Mouse (Mus musculus) hindbrain, embryonic 12.5 days (tissue): ENCODE measurements around the gene Syvn1. TPM values are rescaled to one million over a fixed set of nuclear protein-coding genes. Genes with fewer than 3 reads are reported as not detected.

Source experiments
- ATAC-seq: fragments of 200-750 bp; cut with Nextera tagmentation; 2 replicates; pipeline ENCODE4 v1.8.0; 2017; ENCODE audit warnings: moderate TSS enrichment; ENCODE audit not compliant: low FRiP score
- H3K27ac ChIP-seq: fragments of 300-500 bp; sonication (generic); 2 replicates; pipeline ENCODE4 v1.5.1; 2016; ENCODE audit warnings: mild to moderate bottlenecking
- H3K27me3 ChIP-seq: fragments of 300-500 bp; sonication (generic); 2 replicates; pipeline ENCODE4 v1.6.1; 2016; ENCODE audit warnings: mild to moderate bottlenecking
- H3K36me3 ChIP-seq: fragments of 300-500 bp; sonication (generic); 2 replicates; pipeline ENCODE4 v1.6.1; 2016; ENCODE audit warnings: mild to moderate bottlenecking
- H3K4me1 ChIP-seq: fragments of 300-500 bp; sonication (generic); 2 replicates; pipeline ENCODE4 v1.6.1; 2016
- H3K4me2 ChIP-seq: fragments of 300-500 bp; sonication (generic); replicated peaks from 2 replicates; pipeline ENCODE4 v1.6.1; 2016; ENCODE audit warnings: mild to moderate bottlenecking
- H3K4me3 ChIP-seq: fragments of 300-500 bp; sonication (generic); 2 replicates; pipeline ENCODE4 v1.5.1; 2016; ENCODE audit warnings: mild to moderate bottlenecking
- H3K9ac ChIP-seq: fragments of 300-500 bp; sonication (generic); 2 replicates; pipeline ENCODE4 v1.6.1; 2016; ENCODE audit warnings: mild to moderate bottlenecking, moderate library complexity
- H3K9me3 ChIP-seq: fragments of 300-500 bp; sonication (generic); replicated peaks from 2 replicates; pipeline ENCODE4 v1.6.1; 2016; ENCODE audit warnings: mild to moderate bottlenecking
- WGBS: fragments of 180-500 bp; shearing (Covaris S2); methylation state at CpG from one replicate; pipeline ENCODE4 v1.1.7; 2016; 5-methylcytosine and 5-hydroxymethylcytosine counted together
- polyA plus RNA-seq: library from polyadenylated mRNA; unstranded; fragments of >200 nt; fragmentation: Nextera tagmentation; extraction: Ambion mirVana; gene quantifications from 2 replicates; pipeline ENCODE4 v1.2.1, GENCODE M21; 2016

The Syvn1 gene
- polyA plus RNA-seq, 1 experiment from 2014 or later: 31.7 TPM

GRCm38 (mm10) chr19:6061641-6062302, 15.4 kb downstream of the Syvn1 start:
- peak overlapping the region; percentile 95 for H3K27ac ChIP-seq
- no peaks in the 10 kb centered on the region for H3K27me3 ChIP-seq
- no peaks in the 10 kb centered on the region for H3K9me3 ChIP-seq
- peak overlapping the region; percentile 91 for H3K9ac ChIP-seq
- H3K4me3 ChIP-seq: peak overlapping the region; percentile 85
- peaks cover 46% of the 10 kb centered on the region for H3K4me1 ChIP-seq
- ATAC-seq: no peak
- peak overlapping the region; percentile 94 for H3K4me2 ChIP-seq
- peaks cover 15% of the 10 kb centered on the region for H3K36me3 ChIP-seq
- WGBS: 2% methylated on average over 44 of the region's 44 CpGs

- no peak overlapping the region; the same call in 1 of the 2 replicates for H3K27ac ChIP-seq
- H3K4me3 ChIP-seq: peak overlapping the region; percentile 85
- no peak for ATAC-seq
Observed at GRCm38 (mm10) chr19:6062418-6062817, 16.0 kb downstream of the Syvn1 start.

GRCm38 (mm10) chr19:6063081-6063480, 16.7 kb downstream of the Syvn1 start:
- Histone ChIP-seq H3K9me3 (no peaks in the 10 kb centered on the region), H3K36me3 (peaks cover 15% of the 10 kb centered on the region), H3K4me3 (no peak overlapping the region), H3K4me2 (peak overlapping the region; percentile 94; the same call in 1 of the 2 replicates), H3K27me3 (no peaks in the 10 kb centered on the region), H3K9ac (peak overlapping the region; percentile 91; the same call in 1 of the 2 replicates), H3K27ac (no peak overlapping the region), H3K4me1 (peaks cover 55% of the 10 kb centered on the region)
- 95% methylated on average over 6 of the region's 6 CpGs for WGBS
- no peak for ATAC-seq

More at GRCm38 (mm10) chr19:6062418-6062817, 16.0 kb downstream of the Syvn1 start:
- peaks cover 48% of the 10 kb centered on the region for H3K4me1 ChIP-seq
- H3K36me3 ChIP-seq: peaks cover 15% of the 10 kb centered on the region
- H3K27me3 ChIP-seq: no peaks in the 10 kb centered on the region
- H3K9me3 ChIP-seq: no peaks in the 10 kb centered on the region
- peak overlapping the region; percentile 91 for H3K9ac ChIP-seq
- peak overlapping the region; percentile 94 for H3K4me2 ChIP-seq
- 66% methylated on average over 5 of the region's 5 CpGs for WGBS

- Histone ChIP-seq H3K4me2 (peak overlapping the region; percentile 96), H3K36me3 (peaks cover 28% of the 10 kb centered on the region), H3K9ac (peak overlapping the region; percentile 78), H3K4me3 (peak overlapping the region; percentile 51), H3K4me1 (peaks cover 48% of the 10 kb centered on the region), H3K27ac (peak overlapping the region; percentile 93), H3K27me3 (no peaks in the 10 kb centered on the region), H3K9me3 (no peaks in the 10 kb centered on the region)
- 36% methylated on average over 5 of the region's 5 CpGs for WGBS
- no peak for ATAC-seq
Observed at GRCm38 (mm10) chr19:6066571-6066970, 20.2 kb downstream of the Syvn1 start.

GRCm38 (mm10) chr19:6067011-6067723, 20.8 kb downstream of the Syvn1 start:
- H3K4me1 ChIP-seq: peaks cover 43% of the 10 kb centered on the region
- peak overlapping the region; percentile 78 for H3K9ac ChIP-seq
- H3K9me3 ChIP-seq: no peaks in the 10 kb centered on the region
- H3K27me3 ChIP-seq: no peaks in the 10 kb centered on the region
- ATAC-seq: peak; percentile 78
- peak overlapping the region; percentile 93 for H3K27ac ChIP-seq
- H3K36me3 ChIP-seq: peaks cover 28% of the 10 kb centered on the region
- peak overlapping the region; percentile 51 for H3K4me3 ChIP-seq
- 1% methylated on average over 30 of the region's 30 CpGs for WGBS
- peak overlapping the region; percentile 96 for H3K4me2 ChIP-seq

- 7% methylated on average over 33 of the region's 33 CpGs for WGBS
- no peaks in the 10 kb centered on the region for H3K27me3 ChIP-seq
Observed at GRCm38 (mm10) chr19:6067724-6068415, 21.5 kb downstream of the Syvn1 start, which contains the start of gene Tm7sf2. Tm7sf2 (minus strand) TSS chr19:6068373.

GRCm38 (mm10) chr19:6068951-6069350, 22.6 kb downstream of the Syvn1 start:
- peaks cover 31% of the 10 kb centered on the region for H3K36me3 ChIP-seq
- 85% methylated on average over 4 of the region's 4 CpGs for WGBS
- H3K4me1 ChIP-seq: peaks cover 28% of the 10 kb centered on the region
- no peak overlapping the region for H3K9ac ChIP-seq
- H3K27ac ChIP-seq: no peak overlapping the region
- H3K9me3 ChIP-seq: no peaks in the 10 kb centered on the region
- ATAC-seq: no peak
- H3K4me3 ChIP-seq: no peak overlapping the region
- H3K4me2 ChIP-seq: no peak overlapping the region
- H3K27me3 ChIP-seq: no peaks in the 10 kb centered on the region

More at GRCm38 (mm10) chr19:6067724-6068415, 21.5 kb downstream of the Syvn1 start, which contains the start of gene Tm7sf2:
- peak; percentile 91 for ATAC-seq
- Histone ChIP-seq H3K36me3 (peaks cover 31% of the 10 kb centered on the region), H3K4me1 (peaks cover 36% of the 10 kb centered on the region), H3K4me3 (peak within 1 kb of the TSS; percentile 51), H3K9ac (peak within 1 kb of the TSS; percentile 78), H3K9me3 (no peaks in the 10 kb centered on the region), H3K27ac (peak within 1 kb of the TSS; percentile 93), H3K4me2 (peak within 1 kb of the TSS; percentile 96)

- peaks cover 38% of the 10 kb centered on the region for H3K36me3 ChIP-seq
- no peak for ATAC-seq
- 94% methylated on average over 10 of the region's 10 CpGs for WGBS
Observed at GRCm38 (mm10) chr19:6069851-6070250, 23.5 kb downstream of the Syvn1 start.

GRCm38 (mm10) chr19:6070571-6071250, 24.3 kb downstream of the Syvn1 start:
- peaks cover 38% of the 10 kb centered on the region for H3K36me3 ChIP-seq
- no peak for ATAC-seq

More at GRCm38 (mm10) chr19:6069851-6070250, 23.5 kb downstream of the Syvn1 start:
- no peak overlapping the region for H3K4me3 ChIP-seq
- H3K9me3 ChIP-seq: no peaks in the 10 kb centered on the region
- H3K4me1 ChIP-seq: peaks cover 28% of the 10 kb centered on the region
- H3K27ac ChIP-seq: no peak overlapping the region
- no peak overlapping the region for H3K4me2 ChIP-seq
- no peak overlapping the region for H3K9ac ChIP-seq
- no peaks in the 10 kb centered on the region for H3K27me3 ChIP-seq

GRCm38 (mm10) chr19:6071261-6071660, 24.9 kb downstream of the Syvn1 start:
- no peak overlapping the region for H3K9ac ChIP-seq
- peaks cover 38% of the 10 kb centered on the region for H3K36me3 ChIP-seq

More at GRCm38 (mm10) chr19:6070571-6071250, 24.3 kb downstream of the Syvn1 start:
- WGBS: 88% methylated on average over 31 of the region's 31 CpGs
- no peak overlapping the region for H3K9ac ChIP-seq
- no peak overlapping the region for H3K4me3 ChIP-seq
- H3K4me1 ChIP-seq: peaks cover 35% of the 10 kb centered on the region
- H3K4me2 ChIP-seq: no peak overlapping the region
- no peaks in the 10 kb centered on the region for H3K27me3 ChIP-seq
- H3K27ac ChIP-seq: no peak overlapping the region
- H3K9me3 ChIP-seq: no peaks in the 10 kb centered on the region

GRCm38 (mm10) chr19:6073889-6074288, 27.5 kb downstream of the Syvn1 start:
- no peak for ATAC-seq
- Histone ChIP-seq H3K9ac (no peak overlapping the region), H3K4me2 (no peak overlapping the region), H3K27ac (no peak overlapping the region), H3K36me3 (peaks cover 36% of the 10 kb centered on the region), H3K4me3 (no peak overlapping the region), H3K9me3 (no peaks in the 10 kb centered on the region), H3K4me1 (peaks cover 22% of the 10 kb centered on the region), H3K27me3 (no peaks in the 10 kb centered on the region)
- 95% methylated on average over 5 of the region's 5 CpGs for WGBS

More at GRCm38 (mm10) chr19:6071261-6071660, 24.9 kb downstream of the Syvn1 start:
- WGBS: 95% methylated on average over 19 of the region's 19 CpGs
- Histone ChIP-seq H3K27me3 (no peaks in the 10 kb centered on the region), H3K4me2 (no peak overlapping the region), H3K4me1 (peaks cover 35% of the 10 kb centered on the region), H3K27ac (no peak overlapping the region), H3K9me3 (no peaks in the 10 kb centered on the region), H3K4me3 (no peak overlapping the region)
- ATAC-seq: no peak
